Mouse (Mus musculus): ENCODE results near the gene Inpp4b. TPM values are rescaled to one million over a fixed set of nuclear protein-coding genes. Genes with fewer than 3 reads are reported as not detected.

The Inpp4b gene
- polyA plus RNA-seq, 1 experiment = not detected

GRCm38 (mm10) chr8:81360518-81360917 lies 18.2 kb downstream of the Inpp4b start:
- no peak overlapping the region for H3K4me3 ChIP-seq (ENCODE audit: insufficient read depth, low read depth, low read length)
- peaks cover 3% of the 10 kb centered on the region; the same call in 1 of the 2 replicates for H3K4me1 ChIP-seq (ENCODE audit: control insufficient read depth, insufficient read depth, low read length)
- TF ChIP-seq CTCF (IDR thresholded peaks at IDR 0.05; ENCODE audit: insufficient read depth, low read depth, low read length) (no peak), POLR2A (IDR thresholded peaks at IDR 0.05; ENCODE audit: insufficient read depth, low read depth, low read length) (no peak)
- 18% methylated on average over 2 of the region's 2 CpGs for WGBS
- H3K27ac ChIP-seq (ENCODE audit: insufficient read depth, low read depth, low read length) = 0 out of 2 replicates have a peak overlapping the region, but pooled peaks have one; percentile 10

- H3K27ac ChIP-seq (ENCODE audit: insufficient read depth, low read depth, low read length) = no peak overlapping the region
- 73% methylated on average over 2 of the region's 2 CpGs for WGBS
- no peak overlapping the region for H3K4me3 ChIP-seq (ENCODE audit: insufficient read depth, low read depth, low read length)
- H3K4me1 ChIP-seq (ENCODE audit: control insufficient read depth, insufficient read depth, low read length) = peaks cover 3% of the 10 kb centered on the region; the same call in 1 of the 2 replicates
- TF ChIP-seq POLR2A (IDR thresholded peaks at IDR 0.05; ENCODE audit: insufficient read depth, low read depth, low read length) (no peak), CTCF (IDR thresholded peaks at IDR 0.05; ENCODE audit: insufficient read depth, low read depth, low read length) (no peak)
Observed at GRCm38 (mm10) chr8:81361162-81361561, 18.8 kb downstream of the Inpp4b start.

GRCm38 (mm10) chr8:81370607-81371006 lies 28.3 kb downstream of the Inpp4b start:
- Histone ChIP-seq H3K4me1 (ENCODE audit: control insufficient read depth, insufficient read depth, low read length) (no peaks in the 10 kb centered on the region), H3K27ac (ENCODE audit: insufficient read depth, low read depth, low read length) (no peak overlapping the region), H3K4me3 (ENCODE audit: insufficient read depth, low read depth, low read length) (no peak overlapping the region)
- 84% methylated on average over 5 of the region's 5 CpGs for WGBS
- TF ChIP-seq CTCF (IDR thresholded peaks at IDR 0.05; ENCODE audit: insufficient read depth, low read depth, low read length) (no peak), POLR2A (IDR thresholded peaks at IDR 0.05; ENCODE audit: insufficient read depth, low read depth, low read length) (no peak)

GRCm38 (mm10) chr8:81371844-81372243 lies 29.5 kb downstream of the Inpp4b start:
- 65% methylated on average over 4 of the region's 4 CpGs for WGBS
- TF ChIP-seq POLR2A (IDR thresholded peaks at IDR 0.05; ENCODE audit: insufficient read depth, low read depth, low read length) (no peak), CTCF (IDR thresholded peaks at IDR 0.05; ENCODE audit: insufficient read depth, low read depth, low read length) (no peak)
- H3K4me1 ChIP-seq (ENCODE audit: control insufficient read depth, insufficient read depth, low read length) = no peaks in the 10 kb centered on the region
- no peak overlapping the region for H3K4me3 ChIP-seq (ENCODE audit: insufficient read depth, low read depth, low read length)
- H3K27ac ChIP-seq (ENCODE audit: insufficient read depth, low read depth, low read length) = no peak overlapping the region

- H3K4me3 ChIP-seq (ENCODE audit: insufficient read depth, low read depth, low read length) = no peak overlapping the region
- 79% methylated on average over 4 of the region's 4 CpGs for WGBS
- H3K27ac ChIP-seq (ENCODE audit: insufficient read depth, low read depth, low read length) = no peak overlapping the region
- no peak for TF ChIP-seq CTCF (IDR thresholded peaks at IDR 0.05; ENCODE audit: insufficient read depth, low read depth, low read length)
- TF ChIP-seq POLR2A (IDR thresholded peaks at IDR 0.05; ENCODE audit: insufficient read depth, low read depth, low read length) = no peak
- no peaks in the 10 kb centered on the region for H3K4me1 ChIP-seq (ENCODE audit: control insufficient read depth, insufficient read depth, low read length)
Observed at GRCm38 (mm10) chr8:81374877-81375475, 32.6 kb downstream of the Inpp4b start.

GRCm38 (mm10) chr8:81388953-81389352 lies 46.6 kb downstream of the Inpp4b start:
- TF ChIP-seq POLR2A (IDR thresholded peaks at IDR 0.05; ENCODE audit: insufficient read depth, low read depth, low read length) (no peak), CTCF (IDR thresholded peaks at IDR 0.05; ENCODE audit: insufficient read depth, low read depth, low read length) (no peak)
- no peak overlapping the region for H3K4me3 ChIP-seq (ENCODE audit: insufficient read depth, low read depth, low read length)
- H3K27ac ChIP-seq (ENCODE audit: insufficient read depth, low read depth, low read length) = no peak overlapping the region
- WGBS = 94% methylated on average over 6 of the region's 6 CpGs
- no peaks in the 10 kb centered on the region for H3K4me1 ChIP-seq (ENCODE audit: control insufficient read depth, insufficient read depth, low read length)

GRCm38 (mm10) chr8:81399071-81399470 lies 56.7 kb downstream of the Inpp4b start:
- Histone ChIP-seq H3K4me3 (ENCODE audit: insufficient read depth, low read depth, low read length) (no peak overlapping the region), H3K27ac (ENCODE audit: insufficient read depth, low read depth, low read length) (no peak overlapping the region), H3K4me1 (ENCODE audit: control insufficient read depth, insufficient read depth, low read length) (no peaks in the 10 kb centered on the region)
- TF ChIP-seq CTCF (IDR thresholded peaks at IDR 0.05; ENCODE audit: insufficient read depth, low read depth, low read length) = no peak
- no peak for TF ChIP-seq POLR2A (IDR thresholded peaks at IDR 0.05; ENCODE audit: insufficient read depth, low read depth, low read length)

GRCm38 (mm10) chr8:81399501-81399900 lies 57.1 kb downstream of the Inpp4b start:
- no peak for TF ChIP-seq POLR2A (IDR thresholded peaks at IDR 0.05; ENCODE audit: insufficient read depth, low read depth, low read length)
- no peak for TF ChIP-seq CTCF (IDR thresholded peaks at IDR 0.05; ENCODE audit: insufficient read depth, low read depth, low read length)
- whole genome bisulfite sequencing = 79% methylated on average over 4 of the region's 4 CpGs
- H3K27ac ChIP-seq (ENCODE audit: insufficient read depth, low read depth, low read length) = no peak overlapping the region

GRCm38 (mm10) chr8:81412707-81413106 lies 70.4 kb downstream of the Inpp4b start:
- TF ChIP-seq POLR2A (IDR thresholded peaks at IDR 0.05; ENCODE audit: insufficient read depth, low read depth, low read length) = no peak
- TF ChIP-seq CTCF (IDR thresholded peaks at IDR 0.05; ENCODE audit: insufficient read depth, low read depth, low read length) = no peak
- no peak overlapping the region for H3K4me3 ChIP-seq (ENCODE audit: insufficient read depth, low read depth, low read length)
- H3K27ac ChIP-seq (ENCODE audit: insufficient read depth, low read depth, low read length) = no peak overlapping the region
- no peaks in the 10 kb centered on the region for H3K4me1 ChIP-seq (ENCODE audit: control insufficient read depth, insufficient read depth, low read length)
- WGBS = 94% methylated on average over 2 of the region's 2 CpGs

More at GRCm38 (mm10) chr8:81399501-81399900, 57.1 kb downstream of the Inpp4b start:
- Histone ChIP-seq H3K4me3 (ENCODE audit: insufficient read depth, low read depth, low read length) (no peak overlapping the region), H3K4me1 (ENCODE audit: control insufficient read depth, insufficient read depth, low read length) (no peaks in the 10 kb centered on the region)

All from olfactory bulb, adult 2 months (tissue).